Mouse (Mus musculus): ENCODE measurements around the gene Lrguk.

DNA sequence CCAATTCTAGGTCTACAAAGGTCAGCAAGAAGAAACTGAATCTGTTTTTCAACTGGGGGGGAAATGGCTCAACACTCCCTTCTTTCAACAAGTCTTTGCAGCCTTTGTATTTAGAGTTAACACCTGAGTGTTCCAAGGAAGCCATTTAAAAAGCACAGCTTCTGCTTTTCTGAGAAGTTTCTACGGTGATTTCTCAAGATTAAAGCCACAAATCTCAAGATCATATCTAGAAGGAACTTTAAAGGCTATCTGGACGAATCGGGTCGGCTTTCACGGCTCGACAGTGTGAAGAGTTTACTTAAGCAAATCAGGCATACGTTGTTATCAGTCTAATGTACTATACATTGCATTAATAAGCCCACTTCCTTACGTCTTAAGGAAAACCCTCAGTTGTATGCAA is 145.5 kb downstream of the Lrguk start:
- TF ChIP-seq CTCF (IDR thresholded peaks at IDR 0.05; ENCODE audit: extremely low read depth, insufficient read depth, low read length) (no peak), POLR2A (IDR thresholded peaks at IDR 0.05; ENCODE audit: extremely low read depth, insufficient read depth, low read length) (no peak)
